Mouse (Mus musculus): ENCODE measurements at regions not wholly inside any gene's neighbourhood (a gene's known extent, or its start where the extent isn't known, plus 50 kb on each side); places are given as distances from the start of the nearest gene placed in this dataset.

- in situ Hi-C loops (cut with MboI; ENCODE audit: low pct_unique_long_range_greater_than_20kb in 1 of 2, low sequenced_read_pairs in 2 of 2, unreplicated experiment in 1 of 2) = no loop called here
These were observed 2821.0 kb downstream of the 9330182O14Rik start for GRCm38 (mm10) chr15:42955167-42955566.

- in situ Hi-C loops (cut with MboI; ENCODE audit: low pct_unique_long_range_greater_than_20kb in 1 of 2, low sequenced_read_pairs in 2 of 2, unreplicated experiment in 1 of 2) = no loop called here
These were observed 2828.7 kb downstream of the 9330182O14Rik start for GRCm38 (mm10) chr15:42962747-42963338.

- in situ Hi-C loops (cut with MboI; ENCODE audit: low pct_unique_long_range_greater_than_20kb in 1 of 2, low sequenced_read_pairs in 2 of 2, unreplicated experiment in 1 of 2) = no loop called here
These were observed 2831.1 kb downstream of the 9330182O14Rik start for GRCm38 (mm10) chr15:42965314-42965713.
